10 mouse cellular contexts compared by ENCODE assay signal in genomic region chr1:138507014-138507413, GRCm38 (mm10).
DNase-seq lines count a peak whose midpoint lies in the region; ATAC-seq lines count a peak whose summit lies in the region.
"Had no signal": no experiment of that assay in that cellular context is flagged by ENCODE, and none has a peak within 500 bp of the region (broad histone marks: within the 10 kb centered on the region; RNA-seq: fewer than 3 reads in every experiment).

No protein-coding gene starts in this region.

- H3K36me3 ChIP-seq in limb, embryonic 10.5 days, result no peaks in the 10 kb centered on the region
- H3K36me3 ChIP-seq: heart, embryonic 15.5 days; limb, embryonic 15.5 days had no signal

- H3K27me3 ChIP-seq in limb, embryonic 10.5 days (ENCODE audit: low read depth, poor library complexity, severe bottlenecking), result no peaks in the 10 kb centered on the region
- H3K27me3 ChIP-seq: heart, embryonic 15.5 days; limb, embryonic 15.5 days had no signal

- H3K4me1 ChIP-seq in limb, embryonic 10.5 days, result peaks cover 31% of the 10 kb centered on the region

- H3K4me3 ChIP-seq in limb, embryonic 10.5 days, result no peak overlapping the region
- H3K4me3 ChIP-seq: heart, embryonic 15.5 days; limb, embryonic 15.5 days had no signal

- H3K9me3 ChIP-seq in limb, embryonic 10.5 days (replicated peaks), result no peaks in the 10 kb centered on the region
- H3K9me3 ChIP-seq: heart, embryonic 15.5 days; limb, embryonic 15.5 days had no signal

- peak; percentile 39; the same call in 1 of the 2 replicates for ATAC-seq in megakaryocyte-erythroid progenitor cell, adult 5-6 weeks (replicated peaks; ENCODE audit: low FRiP score, low TSS enrichment, poor library complexity, severe bottlenecking)

- WGBS in limb, embryonic 10.5 days, result 71% methylated on average over 4 of the region's 4 CpGs

- peak; percentile 55 to 58 for DNase-seq in cerebellum, postnatal 10 days
- DNase-seq in cerebellum, postnatal 36 days, result no peak
- DNase-seq in adrenal gland, postnatal 10 days, result peak; percentile 43
- peak; percentile 68 to 72 for DNase-seq in kidney, adult 8-10 months
- no peak for DNase-seq in urinary bladder, postnatal 25 days (ENCODE audit: low spot score)
- DNase-seq in embryo, embryonic 10.5 days (ENCODE audit: low spot score), result no peak
- DNase-seq in limb, embryonic 10.5 days (ENCODE audit: low spot score), result no peak

- H3K27ac ChIP-seq in limb, embryonic 10.5 days, result no peak overlapping the region
- H3K27ac ChIP-seq: heart, embryonic 15.5 days; limb, embryonic 15.5 days had no signal

Comparison
In these comparisons a context has a peak if more than half of its experiments do, and no peak if none do; other contexts are left out.
1. DNase-seq: peak in cerebellum, postnatal 10 days (2 of 2), adrenal gland, postnatal 10 days (single experiment) and kidney, adult 8-10 months (2 of 2); none in cerebellum, postnatal 36 days (0 of 2), urinary bladder, postnatal 25 days (single experiment), embryo, embryonic 10.5 days (single experiment) and limb, embryonic 10.5 days (single experiment).